Mouse (Mus musculus): Measurements from ENCODE around the gene Tmem270. TPM values are rescaled to one million over a fixed set of nuclear protein-coding genes. Genes with fewer than 3 reads are reported as not detected.

Gene Tmem270
- polyA plus RNA-seq, 1 experiment = 0.04 TPM

- no peaks in the 10 kb centered on the region for H3K36me3 ChIP-seq (ENCODE audit: control insufficient read depth)
- no peaks in the 10 kb centered on the region for H3K9me3 ChIP-seq (ENCODE audit: control insufficient read depth, low read length)
- TF ChIP-seq TAL1 (IDR thresholded peaks at IDR 0.05; ENCODE audit: low read length) (no peak), GATA1 (IDR thresholded peaks at IDR 0.05; ENCODE audit: low read length) (no peak)
- H3K4me1 ChIP-seq (ENCODE audit: control insufficient read depth) = no peaks in the 10 kb centered on the region
- no peak overlapping the region for H3K4me3 ChIP-seq (replicated peaks)
- H3K27me3 ChIP-seq (ENCODE audit: control insufficient read depth) = no peaks in the 10 kb centered on the region
Observed at GRCm38 (mm10) chr5:134876801-134877200, 29.7 kb downstream of the Tmem270 start.

GRCm38 (mm10) chr5:134875245-134875644, 31.3 kb downstream of the Tmem270 start:
- no peaks in the 10 kb centered on the region for H3K36me3 ChIP-seq (ENCODE audit: control insufficient read depth)
- no peaks in the 10 kb centered on the region for H3K4me1 ChIP-seq (ENCODE audit: control insufficient read depth)
- no peaks in the 10 kb centered on the region for H3K27me3 ChIP-seq (ENCODE audit: control insufficient read depth)
- no peak for TF ChIP-seq TAL1 (IDR thresholded peaks at IDR 0.05; ENCODE audit: low read length)
- TF ChIP-seq GATA1 (IDR thresholded peaks at IDR 0.05; ENCODE audit: low read length) = no peak
- no peak overlapping the region for H3K4me3 ChIP-seq (replicated peaks)
- no peaks in the 10 kb centered on the region for H3K9me3 ChIP-seq (ENCODE audit: control insufficient read depth, low read length)

DNA sequence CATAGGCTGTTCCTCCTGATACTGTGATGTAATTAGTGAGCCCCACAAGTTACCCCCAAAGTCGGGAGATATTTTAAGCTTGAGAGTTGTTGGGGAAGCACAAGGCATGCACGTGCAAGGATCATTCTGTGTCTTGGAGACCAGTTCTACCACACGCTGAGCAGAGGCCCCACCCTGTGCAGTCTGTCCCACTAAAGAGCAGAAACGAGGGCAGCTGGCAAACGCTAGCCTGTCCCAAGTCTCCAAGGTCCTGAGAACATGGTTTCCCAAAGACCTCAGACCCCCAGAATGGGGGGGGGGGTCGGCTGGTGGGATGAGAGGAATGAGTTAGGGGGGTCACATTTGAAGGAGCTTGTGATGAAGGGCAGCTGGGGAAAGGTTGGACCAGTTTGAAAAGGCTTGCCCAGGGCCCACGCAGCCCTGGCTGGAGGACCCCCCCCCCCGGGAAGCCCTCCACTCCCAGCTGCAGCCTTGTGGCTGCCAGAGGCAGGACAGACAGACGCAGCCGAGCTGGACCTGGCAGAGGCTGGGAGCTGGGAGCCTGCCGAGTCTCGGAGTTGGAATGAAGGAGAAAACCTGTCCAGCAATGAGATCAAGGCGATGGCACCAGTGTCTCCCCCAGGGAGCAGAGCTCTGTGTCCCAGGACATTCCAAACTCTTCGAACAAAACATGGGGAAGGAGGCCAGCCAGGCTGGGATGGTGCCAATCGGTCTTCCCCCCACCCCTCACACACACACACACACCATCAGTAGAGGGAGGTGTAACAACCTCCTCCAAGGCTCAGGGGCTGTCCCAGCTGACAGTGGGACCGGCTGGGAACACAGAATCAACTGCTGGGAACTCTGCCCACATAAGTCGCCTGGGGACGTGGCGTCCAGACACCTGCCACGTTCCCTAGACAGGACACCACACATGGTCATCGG, 32.3 kb downstream of the Tmem270 start:
- Histone ChIP-seq H3K9me3 (ENCODE audit: control insufficient read depth, low read length) (no peaks in the 10 kb centered on the region), H3K4me3 (replicated peaks) (no peak overlapping the region), H3K36me3 (ENCODE audit: control insufficient read depth) (no peaks in the 10 kb centered on the region), H3K27me3 (ENCODE audit: control insufficient read depth) (no peaks in the 10 kb centered on the region), H3K4me1 (ENCODE audit: control insufficient read depth) (no peaks in the 10 kb centered on the region)
- no peak for TF ChIP-seq GATA1 (IDR thresholded peaks at IDR 0.05; ENCODE audit: low read length)

GRCm38 (mm10) chr5:134873034-134873433, 33.5 kb downstream of the Tmem270 start:
- H3K4me1 ChIP-seq (ENCODE audit: control insufficient read depth) = no peaks in the 10 kb centered on the region
- no peaks in the 10 kb centered on the region for H3K36me3 ChIP-seq (ENCODE audit: control insufficient read depth)
- H3K27me3 ChIP-seq (ENCODE audit: control insufficient read depth) = no peaks in the 10 kb centered on the region
- H3K4me3 ChIP-seq (replicated peaks) = no peak overlapping the region
- no peaks in the 10 kb centered on the region for H3K9me3 ChIP-seq (ENCODE audit: control insufficient read depth, low read length)
- TF ChIP-seq TAL1 (IDR thresholded peaks at IDR 0.05; ENCODE audit: low read length) (no peak), GATA1 (IDR thresholded peaks at IDR 0.05; ENCODE audit: low read length) (no peak)

DNA sequence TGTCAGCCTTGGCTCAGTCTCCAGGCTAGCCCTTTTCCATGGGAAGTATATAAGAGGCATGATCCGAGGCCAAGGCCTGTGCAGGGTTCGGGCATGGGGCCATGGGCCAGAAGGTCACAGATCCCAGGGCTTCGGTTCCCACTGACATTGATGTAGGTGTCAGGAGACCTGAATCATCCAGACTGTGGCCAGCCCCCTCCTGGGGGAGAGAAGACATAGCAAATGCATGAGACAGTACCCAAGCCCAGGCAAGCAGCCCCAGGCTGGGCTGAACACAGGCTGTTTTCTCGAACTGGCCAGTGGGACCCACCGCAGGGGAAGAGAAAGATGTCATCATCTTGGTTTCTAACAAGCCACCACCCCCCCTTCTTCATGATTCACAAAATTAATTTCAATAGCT, 33.9 kb downstream of the Tmem270 start:
- TF ChIP-seq GATA1 (IDR thresholded peaks at IDR 0.05; ENCODE audit: low read length) (no peak), TAL1 (IDR thresholded peaks at IDR 0.05; ENCODE audit: low read length) (no peak)
- Histone ChIP-seq H3K36me3 (ENCODE audit: control insufficient read depth) (no peaks in the 10 kb centered on the region), H3K9me3 (ENCODE audit: control insufficient read depth, low read length) (no peaks in the 10 kb centered on the region), H3K4me3 (replicated peaks) (no peak overlapping the region), H3K27me3 (ENCODE audit: control insufficient read depth) (no peaks in the 10 kb centered on the region), H3K4me1 (ENCODE audit: control insufficient read depth) (no peaks in the 10 kb centered on the region)

- TF ChIP-seq TAL1 (IDR thresholded peaks at IDR 0.05; ENCODE audit: low read length) (no peak), GATA1 (IDR thresholded peaks at IDR 0.05; ENCODE audit: low read length) (no peak)
- H3K4me1 ChIP-seq (ENCODE audit: control insufficient read depth) = no peaks in the 10 kb centered on the region
- no peaks in the 10 kb centered on the region for H3K9me3 ChIP-seq (ENCODE audit: control insufficient read depth, low read length)
- no peaks in the 10 kb centered on the region for H3K36me3 ChIP-seq (ENCODE audit: control insufficient read depth)
- no peak overlapping the region for H3K4me3 ChIP-seq (replicated peaks)
- no peaks in the 10 kb centered on the region for H3K27me3 ChIP-seq (ENCODE audit: control insufficient read depth)
Observed at GRCm38 (mm10) chr5:134868506-134868905, 38.0 kb downstream of the Tmem270 start.

GRCm38 (mm10) chr5:134867320-134868144, 39.0 kb downstream of the Tmem270 start:
- TF ChIP-seq GATA1 (IDR thresholded peaks at IDR 0.05; ENCODE audit: low read length) (no peak), TAL1 (IDR thresholded peaks at IDR 0.05; ENCODE audit: low read length) (no peak)
- Histone ChIP-seq H3K4me1 (ENCODE audit: control insufficient read depth) (no peaks in the 10 kb centered on the region), H3K36me3 (ENCODE audit: control insufficient read depth) (no peaks in the 10 kb centered on the region), H3K9me3 (ENCODE audit: control insufficient read depth, low read length) (no peaks in the 10 kb centered on the region), H3K4me3 (replicated peaks) (no peak overlapping the region), H3K27me3 (ENCODE audit: control insufficient read depth) (no peaks in the 10 kb centered on the region)

- H3K4me3 ChIP-seq (replicated peaks) = no peak overlapping the region
- no peaks in the 10 kb centered on the region for H3K9me3 ChIP-seq (ENCODE audit: control insufficient read depth, low read length)
- no peaks in the 10 kb centered on the region for H3K36me3 ChIP-seq (ENCODE audit: control insufficient read depth)
- H3K27me3 ChIP-seq (ENCODE audit: control insufficient read depth) = no peaks in the 10 kb centered on the region
- H3K4me1 ChIP-seq (ENCODE audit: control insufficient read depth) = no peaks in the 10 kb centered on the region
- TF ChIP-seq GATA1 (IDR thresholded peaks at IDR 0.05; ENCODE audit: low read length) (no peak), TAL1 (IDR thresholded peaks at IDR 0.05; ENCODE audit: low read length) (no peak)
Observed at GRCm38 (mm10) chr5:134865158-134865557, 41.4 kb downstream of the Tmem270 start.

DNA sequence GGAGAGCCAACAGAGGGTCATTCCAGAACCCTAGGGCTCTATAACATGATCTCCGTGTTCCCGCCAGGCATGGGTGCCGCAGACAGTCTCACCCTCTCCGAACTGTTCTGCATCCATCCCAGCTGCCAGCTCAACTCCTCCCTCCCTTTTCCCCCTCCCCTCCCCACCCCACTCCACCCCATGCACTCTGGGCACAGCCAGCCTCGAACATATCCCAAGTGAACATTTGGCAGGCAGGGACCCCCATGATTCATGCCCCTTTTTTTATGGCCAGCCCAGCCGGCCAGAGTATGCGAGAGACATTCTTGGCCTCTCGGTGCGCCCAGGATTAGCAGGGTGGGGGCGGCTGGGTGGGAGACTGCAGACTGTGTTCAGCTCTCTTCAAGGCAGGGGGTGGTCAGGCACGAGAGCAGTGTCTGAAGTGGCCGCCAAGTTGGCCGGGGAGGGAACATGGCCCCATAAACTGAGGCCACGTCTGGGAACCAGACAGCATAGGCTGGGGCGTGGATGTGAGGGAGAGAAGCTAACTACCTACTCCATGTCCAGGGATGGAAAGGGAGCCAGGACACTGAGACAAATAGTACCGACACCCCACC, 44.5 kb downstream of the Tmem270 start:
- H3K4me3 ChIP-seq (replicated peaks) = no peak overlapping the region
- H3K9me3 ChIP-seq (ENCODE audit: control insufficient read depth, low read length) = no peaks in the 10 kb centered on the region
- H3K36me3 ChIP-seq (ENCODE audit: control insufficient read depth) = no peaks in the 10 kb centered on the region
- H3K4me1 ChIP-seq (ENCODE audit: control insufficient read depth) = no peaks in the 10 kb centered on the region
- H3K27me3 ChIP-seq (ENCODE audit: control insufficient read depth) = no peaks in the 10 kb centered on the region
- no peak for TF ChIP-seq GATA1 (IDR thresholded peaks at IDR 0.05; ENCODE audit: low read length)
- no peak for TF ChIP-seq TAL1 (IDR thresholded peaks at IDR 0.05; ENCODE audit: low read length)

All from erythroblast, embryonic 14.5 days (primary cell).